Mouse (Mus musculus) ovary, postnatal 36 days (tissue): ENCODE measurements around the gene Bola2.
"Not testable (repeated sequence)": the region's sequence is repeated elsewhere in the genome, so short reads cannot be mapped to it uniquely, and the experiment has no call there.

Experiments
- DNase-seq: peaks from one replicate; pipeline ENCODE4 v3.0.0; 2022; ENCODE audit warnings: low spot score, mixed read lengths

The Bola2 gene

GRCm38 (mm10) chr7:126708175-126708952 is 13.2 kb downstream of the Bola2 start:
- no peak for DNase-seq

- no peak for DNase-seq
These were observed 15.1 kb downstream of the Bola2 start for GRCm38 (mm10) chr7:126710266-126710665.

GRCm38 (mm10) chr7:126711910-126712309 is 16.7 kb downstream of the Bola2 start:
- no peak for DNase-seq

GRCm38 (mm10) chr7:126715679-126716078 is 20.5 kb downstream of the Bola2 start:
- no peak for DNase-seq

GRCm38 (mm10) chr7:126717566-126717965 is 22.4 kb downstream of the Bola2 start:
- DNase-seq, result no peak

- DNase-seq, result no peak
These were observed 23.7 kb downstream of the Bola2 start for GRCm38 (mm10) chr7:126718787-126719337.

- DNase-seq, result no peak
These were observed 26.4 kb downstream of the Bola2 start for GRCm38 (mm10) chr7:126721635-126722034.

- no peak for DNase-seq
These were observed 29.9 kb downstream of the Bola2 start for GRCm38 (mm10) chr7:126725077-126725476.

- DNase-seq, result no peak
These were observed 30.5 kb downstream of the Bola2 start for GRCm38 (mm10) chr7:126725667-126726066.

GRCm38 (mm10) chr7:126730256-126730789 is 35.1 kb downstream of the Bola2 start:
- not testable (repeated sequence) for DNase-seq

GRCm38 (mm10) chr7:126736122-126736521 is 40.9 kb downstream of the Bola2 start:
- no peak for DNase-seq

- DNase-seq, result no peak
These were observed 44.4 kb downstream of the Bola2 start for GRCm38 (mm10) chr7:126739551-126739950.

- no peak for DNase-seq
These were observed 45.0 kb downstream of the Bola2 start for GRCm38 (mm10) chr7:126740132-126740735.

GRCm38 (mm10) chr7:126740977-126741376 is 45.8 kb downstream of the Bola2 start:
- no peak for DNase-seq

GRCm38 (mm10) chr7:126741452-126741851 is 46.3 kb downstream of the Bola2 start:
- DNase-seq, result no peak

- DNase-seq, result no peak
These were observed 46.8 kb downstream of the Bola2 start for GRCm38 (mm10) chr7:126741964-126742482.

GRCm38 (mm10) chr7:126746066-126746465 is 50.9 kb downstream of the Bola2 start:
- no peak for DNase-seq

GRCm38 (mm10) chr7:126746798-126747197 is 51.6 kb downstream of the Bola2 start:
- DNase-seq, result no peak

- DNase-seq, result no peak
These were observed 53.6 kb downstream of the Bola2 start for GRCm38 (mm10) chr7:126748824-126749223.
